Mouse (Mus musculus) liver, embryonic 14.5 days (tissue): ENCODE measurements around the gene Srsf6.

Experiments used
- CTCF ChIP-seq: IDR thresholded peaks from 2 replicates; pipeline ENCODE4 v1.5.1; 2016; ENCODE audit warnings: antibody characterized with exemption, low read depth, control low read depth
- EP300 ChIP-seq: IDR thresholded peaks from 2 replicates; pipeline ENCODE4 v1.6.1; 2016; ENCODE audit warnings: antibody characterized with exemption, low read depth

GRCm38 (mm10) chr2:162934421-162934820 is 3.1 kb downstream of the Srsf6 start:
- TF ChIP-seq CTCF, result no peak
- no peak for TF ChIP-seq EP300
